Mouse (Mus musculus): ENCODE results near the gene Ptrh2. TPM values are rescaled to one million over a fixed set of nuclear protein-coding genes. Genes with fewer than 3 reads are reported as not detected.

The Ptrh2 gene
- total RNA-seq, 2 experiments from 2014 or later, result 7.0 to 7.2 TPM

DNA sequence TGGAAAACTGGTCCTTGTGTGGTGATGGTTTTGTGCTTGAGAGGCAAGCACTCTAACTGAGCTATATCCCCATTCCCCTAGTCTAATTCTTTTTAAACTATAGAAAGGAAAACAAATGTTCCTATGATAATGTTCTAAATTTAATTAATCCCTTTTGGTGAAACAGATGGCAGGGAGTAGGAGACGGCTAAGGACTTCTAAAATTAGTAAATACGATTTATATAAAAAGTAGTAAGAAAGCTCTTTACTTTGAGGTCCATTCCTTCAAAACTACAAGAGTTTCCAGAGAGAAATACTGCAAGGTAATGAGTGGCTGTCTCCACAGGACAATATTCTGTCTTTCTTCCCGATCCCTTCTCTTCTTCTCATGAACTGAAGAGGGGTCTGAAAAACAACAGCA is 19.4 kb upstream of the Ptrh2 start:
- intact Hi-C loops (cut with DNase I), result no loop called here
- no peak for DNase-seq

DNA sequence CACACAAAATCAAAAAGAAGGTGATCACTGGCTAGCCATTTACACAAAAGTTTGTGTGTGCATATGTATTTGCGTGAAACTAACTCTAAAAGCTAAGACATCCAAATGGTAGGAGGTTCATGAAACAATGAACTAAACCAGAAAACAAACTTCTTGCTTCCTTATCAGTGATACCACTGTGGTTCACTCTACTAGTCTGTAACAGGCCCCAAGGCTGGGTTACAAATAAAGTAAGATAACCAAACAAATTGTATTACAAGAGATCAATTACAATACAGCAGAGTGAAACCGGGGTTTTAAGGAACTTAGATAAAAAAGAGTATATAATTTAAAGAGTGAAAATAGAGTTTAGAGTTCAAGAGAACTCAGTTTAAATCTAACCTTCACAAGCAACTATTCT is 16.2 kb upstream of the Ptrh2 start:
- DNase-seq, result no peak
- intact Hi-C loops (cut with DNase I), result no loop called here

DNA sequence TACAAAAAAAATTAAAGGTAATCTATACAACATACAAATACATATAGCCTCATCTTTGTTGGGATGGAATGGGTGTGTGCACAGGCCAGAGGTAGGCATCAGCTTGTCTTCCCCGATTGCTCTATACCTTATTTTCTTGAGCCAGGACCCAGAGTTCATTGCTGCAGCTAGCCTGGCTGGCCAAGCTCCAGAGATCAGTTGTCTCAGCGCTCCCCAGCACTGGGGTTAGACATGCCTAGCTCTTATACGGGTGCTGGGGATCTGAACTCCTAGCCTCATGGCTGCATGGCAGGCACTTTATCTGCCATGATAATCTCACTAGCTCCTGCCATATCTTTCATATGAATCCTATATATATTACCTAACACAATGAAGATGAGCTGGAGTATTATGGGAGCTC is 15.6 kb upstream of the Ptrh2 start:
- no peak for DNase-seq
- intact Hi-C loops (cut with DNase I), result no loop called here

DNA sequence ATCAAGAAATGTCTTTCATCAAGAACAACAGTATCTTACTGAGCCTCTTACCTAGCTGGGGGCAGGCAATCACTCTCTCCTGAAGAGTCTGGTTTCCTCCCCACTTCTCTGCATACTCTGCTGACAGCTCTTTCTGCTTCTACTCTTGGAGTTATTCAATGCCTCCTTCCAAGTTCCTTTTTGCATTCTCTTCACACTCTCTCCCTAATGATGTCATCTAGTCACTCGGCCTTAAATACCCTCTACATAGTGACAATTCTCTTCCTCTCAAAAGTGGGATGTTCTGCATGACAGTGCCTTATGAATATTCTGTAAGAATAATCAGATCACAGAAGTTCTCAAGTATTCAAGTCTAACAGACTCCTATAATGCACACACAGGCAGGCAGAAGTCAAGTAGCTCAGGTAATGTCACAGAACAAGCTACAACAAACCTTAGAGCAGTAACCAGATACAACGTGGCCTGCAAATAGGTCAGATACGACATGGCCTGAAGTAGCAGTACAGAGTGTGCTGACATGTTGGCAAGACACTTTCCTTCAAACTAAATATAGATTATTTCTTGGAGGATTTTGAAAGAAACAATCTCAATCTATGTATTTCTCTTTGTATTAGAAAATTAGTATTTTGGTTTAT is 12.6 kb upstream of the Ptrh2 start:
- intact Hi-C loops (cut with DNase I), result no loop called here
- no peak for DNase-seq

DNA sequence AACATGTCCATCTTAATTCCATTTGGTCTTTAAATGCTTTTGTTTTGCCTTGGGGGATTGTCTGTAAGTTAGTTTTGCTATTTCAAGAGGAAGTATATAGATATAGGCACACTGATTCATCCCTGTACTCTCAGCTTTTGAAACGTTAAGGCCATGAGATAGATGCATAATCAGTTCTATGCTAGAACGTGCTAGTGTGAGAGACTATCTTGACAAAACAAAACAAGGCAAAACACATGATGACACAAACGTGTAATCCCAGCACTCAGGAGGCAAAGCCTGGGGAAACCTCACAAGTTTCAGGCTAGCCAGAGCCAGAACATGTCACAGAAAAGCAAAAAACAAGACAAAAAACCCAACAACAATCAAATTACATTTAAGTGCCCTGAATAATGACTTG is 11.0 kb upstream of the Ptrh2 start:
- DNase-seq, result no peak
- intact Hi-C loops (cut with DNase I), result no loop called here

DNA sequence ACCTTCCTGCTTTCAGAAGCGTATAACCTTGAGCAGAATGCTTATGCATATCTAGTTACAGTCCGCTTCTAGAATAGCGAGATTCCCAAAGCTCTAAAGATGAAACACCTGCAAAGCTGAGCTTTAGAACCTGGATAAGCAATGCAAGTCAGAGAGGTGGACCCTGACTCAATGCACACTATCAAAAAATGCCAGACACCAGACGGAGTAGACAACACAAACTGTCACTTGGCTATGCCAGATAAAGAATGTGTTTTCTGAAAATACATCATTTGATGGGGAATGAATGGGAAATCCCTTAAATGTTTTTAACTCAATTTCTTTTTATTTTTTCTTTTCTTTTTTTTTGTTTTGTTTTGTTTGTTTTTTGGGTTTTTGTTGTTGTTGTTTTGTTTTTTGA is 8.3 kb upstream of the Ptrh2 start:
- DNase-seq, result no peak
- intact Hi-C loops (cut with DNase I), result no loop called here

DNA sequence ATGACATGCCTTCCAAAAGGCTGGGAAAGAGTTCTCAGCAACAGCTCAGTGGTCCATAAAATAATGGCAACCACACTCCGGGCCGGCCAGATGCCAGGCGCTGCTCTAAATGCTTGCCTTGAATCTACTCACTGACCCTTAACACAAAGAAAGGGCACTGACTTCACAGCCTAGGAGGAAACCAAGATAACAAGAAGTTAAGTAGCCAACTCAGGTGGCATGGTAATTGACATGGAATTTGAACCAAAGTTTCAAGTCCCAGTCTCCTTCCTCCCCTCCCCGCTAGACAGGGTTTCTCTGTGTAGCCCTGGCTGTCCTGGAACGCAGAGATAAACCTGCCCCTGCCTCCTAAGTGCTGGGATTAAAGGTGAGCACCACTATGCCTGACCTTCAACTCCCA is 4.8 kb upstream of the Ptrh2 start:
- intact Hi-C loops (cut with DNase I), result no loop called here
- DNase-seq, result no peak

DNA sequence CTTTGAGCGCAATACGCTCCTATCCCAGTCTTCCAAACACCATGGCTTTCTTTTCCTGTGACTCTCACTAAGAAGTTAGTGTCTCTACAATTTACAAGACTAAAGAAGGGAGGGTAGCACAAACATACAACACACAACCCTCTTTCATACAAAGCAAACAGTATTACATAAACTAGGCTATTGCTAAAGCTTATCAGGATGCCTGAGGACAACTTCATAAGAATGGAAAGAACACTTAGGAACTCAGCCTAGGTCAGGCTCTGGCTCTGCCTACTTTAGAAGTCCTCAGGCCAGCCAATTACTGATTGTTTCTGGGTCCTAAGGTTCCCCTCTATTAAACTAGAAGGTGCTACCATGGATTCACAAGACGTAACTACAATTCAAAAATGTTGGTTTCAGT is 3.1 kb upstream of the Ptrh2 start:
- no peak for DNase-seq
- intact Hi-C loops (cut with DNase I), result no loop called here

DNA sequence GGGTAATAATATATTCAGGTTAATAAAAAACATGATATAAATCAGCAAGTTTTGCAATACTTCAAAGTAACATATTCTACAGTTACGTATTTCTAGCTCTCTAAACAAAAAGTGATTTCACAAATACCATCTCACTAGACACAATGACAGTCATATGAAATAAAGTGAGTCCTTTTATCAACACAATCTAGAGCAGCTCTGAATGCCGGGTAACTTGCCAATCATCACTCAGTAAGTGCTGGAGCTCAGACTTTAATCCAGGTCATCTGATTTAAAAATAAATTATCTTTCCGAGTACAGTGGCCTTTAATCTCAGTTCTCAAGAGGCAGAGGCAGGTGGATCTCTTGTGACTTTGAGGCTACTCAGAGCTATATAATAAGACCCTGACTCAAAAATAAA is 2.4 kb upstream of the Ptrh2 start:
- DNase-seq, result no peak
- intact Hi-C loops (cut with DNase I), result no loop called here

DNA sequence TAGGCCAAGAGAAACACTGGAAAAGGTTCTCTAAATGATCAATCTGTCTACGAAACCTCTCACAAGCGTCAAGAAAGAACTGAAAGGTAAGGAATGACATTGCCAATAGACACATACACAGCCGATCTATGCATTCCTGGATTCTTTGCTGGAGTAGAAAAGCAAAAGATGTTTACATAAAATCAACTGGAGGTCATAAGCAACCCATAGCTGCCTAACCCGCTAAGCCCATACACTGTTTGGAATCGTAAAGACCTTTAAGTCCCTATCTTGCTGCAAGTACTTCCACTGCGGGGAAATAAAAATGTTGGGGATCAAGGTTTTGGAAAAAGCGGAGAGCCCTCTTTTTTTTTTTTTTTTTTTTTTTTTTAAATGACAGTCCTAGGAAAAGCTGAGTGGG is 924 bp upstream of the Ptrh2 start:
- no peak for DNase-seq
- intact Hi-C loops (cut with DNase I), result no loop called here

DNA sequence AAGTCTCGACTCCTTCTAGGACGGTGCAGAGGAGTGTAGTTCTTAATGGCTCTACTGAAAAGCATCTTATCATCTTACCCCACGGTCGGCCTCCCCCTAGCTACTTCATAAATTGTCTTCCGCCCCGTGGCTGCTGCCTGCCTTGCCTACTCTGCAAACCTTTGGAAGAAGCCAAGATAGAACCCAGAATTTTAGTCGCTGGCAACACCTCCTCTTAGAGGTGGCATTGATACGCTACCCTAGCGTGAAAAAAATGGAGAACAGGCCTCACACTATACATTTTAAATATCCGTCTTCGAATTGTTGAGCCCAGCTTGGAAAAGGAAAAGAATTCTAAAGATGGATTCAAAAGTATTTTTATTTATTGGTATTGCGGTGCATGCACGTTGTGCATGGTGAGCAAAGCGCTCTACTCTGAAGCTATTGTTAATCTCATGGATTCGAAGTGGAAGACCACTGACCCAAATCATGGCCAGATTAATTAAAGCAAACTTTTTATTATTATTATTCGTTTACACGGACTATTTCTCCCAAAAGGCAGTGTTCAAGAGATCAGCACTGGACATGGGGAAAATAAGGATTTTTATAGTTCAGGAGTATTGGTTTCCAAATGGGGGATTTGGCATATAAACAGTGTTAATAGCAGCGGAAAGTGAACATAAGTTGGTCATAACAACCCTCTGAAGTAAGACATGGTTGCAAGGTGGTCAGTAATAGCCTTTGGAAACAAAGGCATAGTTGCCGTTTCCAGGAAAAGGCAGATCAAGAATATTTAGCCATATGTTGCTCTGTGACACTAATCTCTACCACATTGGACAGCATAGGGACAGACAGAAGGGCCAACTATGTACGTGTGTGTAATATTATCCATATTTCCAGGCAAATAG is 584 bp downstream of the Ptrh2 start:
- intact Hi-C loops (cut with DNase I), result loop anchor here (2.0 kb wide), 1 partner anchor 72 kb away; the partner anchor contains the start of gene Cltc
- DNase-seq, result no peak

DNA sequence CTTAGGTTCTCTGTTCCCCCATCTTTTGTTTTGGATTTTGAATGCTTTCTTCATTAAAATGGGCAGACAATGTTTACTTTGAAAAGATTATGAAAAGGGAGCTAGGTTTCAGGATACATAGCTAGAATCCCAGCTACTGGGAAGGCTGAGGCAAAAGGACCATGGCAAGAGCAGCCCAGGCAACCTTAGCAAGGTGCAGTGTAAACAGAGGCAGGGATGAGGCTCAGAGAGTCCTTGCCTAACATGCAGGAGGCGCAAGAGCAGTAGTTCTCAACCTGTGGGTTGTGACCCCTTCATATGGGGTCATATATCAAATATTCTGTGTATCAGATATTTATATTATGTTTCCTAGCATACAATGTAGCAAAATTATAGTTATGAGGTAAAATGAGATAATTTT is 1.6 kb downstream of the Ptrh2 start:
- no peak for DNase-seq
- intact Hi-C loops (cut with DNase I), result loop anchor here (2.0 kb wide), 1 partner anchor 71 kb away; the partner anchor contains the start of gene Cltc

DNA sequence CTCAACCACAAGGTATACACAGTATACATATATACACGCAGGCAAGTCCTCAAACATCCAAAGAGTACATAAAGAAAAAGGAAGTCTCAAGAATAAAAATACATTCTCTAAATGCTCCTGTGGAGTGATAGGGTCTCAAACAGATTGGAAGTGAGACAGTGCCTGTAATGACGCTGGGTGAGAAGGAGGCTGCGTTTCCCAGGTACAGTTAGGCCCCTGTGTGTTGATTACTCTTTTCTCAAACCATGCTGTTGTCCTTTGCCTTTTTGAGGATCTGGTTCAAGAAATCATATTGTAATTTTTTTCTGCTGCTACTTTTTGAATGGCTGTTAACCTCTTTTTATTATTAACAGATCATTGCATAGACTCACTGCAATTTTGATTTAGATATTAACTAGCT is 6.6 kb downstream of the Ptrh2 start:
- no peak for DNase-seq
- intact Hi-C loops (cut with DNase I), result loop anchor here (5.0 kb wide), 1 partner anchor 37 kb away; no protein-coding TSS in a partner anchor

DNA sequence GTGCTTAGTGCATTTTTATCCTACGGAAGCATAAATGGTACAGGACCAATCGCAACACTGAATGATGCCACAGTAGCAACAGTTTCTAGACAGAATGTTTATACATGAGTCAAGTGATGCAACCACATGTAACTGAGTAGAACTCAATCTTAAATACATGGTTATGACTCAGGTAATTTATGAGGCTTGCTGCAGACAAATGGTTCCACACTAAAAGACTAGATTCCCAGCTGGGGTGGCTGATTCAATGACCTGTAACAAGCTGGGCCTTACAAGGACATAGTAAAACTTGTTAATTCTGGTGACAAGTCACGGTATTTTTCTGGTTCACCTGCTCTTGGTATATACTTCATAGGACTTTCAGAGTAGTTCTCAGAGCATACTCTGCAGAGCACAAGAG is 7.7 kb downstream of the Ptrh2 start:
- DNase-seq, result no peak
- intact Hi-C loops (cut with DNase I), result loop anchor here (5.0 kb wide), 1 partner anchor 36 kb away; no protein-coding TSS in a partner anchor

DNA sequence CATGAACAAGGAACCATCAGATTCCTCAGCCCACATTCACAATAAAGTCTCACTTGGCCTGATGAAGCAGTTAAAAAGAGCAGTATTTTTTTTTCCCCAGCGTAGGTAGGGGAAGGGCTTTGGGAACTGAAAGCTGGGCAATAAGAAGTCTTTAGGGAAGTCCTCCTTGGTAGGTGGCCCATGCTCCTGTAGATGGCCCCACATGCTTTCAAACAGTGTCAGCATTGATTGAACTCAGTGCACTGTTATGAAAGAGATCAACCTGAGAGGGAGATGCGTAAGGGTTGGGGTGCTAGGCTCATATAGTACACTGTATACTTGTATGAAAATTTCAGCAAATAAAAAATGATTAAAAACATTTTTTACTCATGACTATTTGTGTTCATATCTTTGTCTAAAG is 8.2 kb downstream of the Ptrh2 start:
- intact Hi-C loops (cut with DNase I), result loop anchor here (5.0 kb wide), 1 partner anchor 35 kb away; no protein-coding TSS in a partner anchor
- DNase-seq, result no peak

DNA sequence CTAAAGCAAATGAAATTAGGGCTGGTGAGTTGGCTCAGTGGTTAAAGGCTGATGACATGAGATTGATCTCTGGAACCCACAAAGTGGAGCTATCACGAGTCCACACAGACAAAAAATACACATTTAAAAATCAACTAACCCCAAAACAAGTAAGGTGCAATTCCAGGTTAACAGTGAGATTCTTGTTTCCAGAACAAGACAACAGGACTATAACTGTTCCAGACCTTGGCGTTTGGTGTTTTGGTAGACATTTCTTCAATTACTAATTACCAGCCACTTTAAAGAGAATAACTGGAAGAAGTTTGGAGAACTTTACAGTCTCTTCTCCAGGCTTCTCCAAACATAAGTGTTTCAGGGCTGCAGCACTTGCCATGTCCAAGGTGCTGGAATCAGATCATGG is 8.8 kb downstream of the Ptrh2 start:
- no peak for DNase-seq
- intact Hi-C loops (cut with DNase I), result loop anchor here (5.0 kb wide), 1 partner anchor 35 kb away; no protein-coding TSS in a partner anchor

DNA sequence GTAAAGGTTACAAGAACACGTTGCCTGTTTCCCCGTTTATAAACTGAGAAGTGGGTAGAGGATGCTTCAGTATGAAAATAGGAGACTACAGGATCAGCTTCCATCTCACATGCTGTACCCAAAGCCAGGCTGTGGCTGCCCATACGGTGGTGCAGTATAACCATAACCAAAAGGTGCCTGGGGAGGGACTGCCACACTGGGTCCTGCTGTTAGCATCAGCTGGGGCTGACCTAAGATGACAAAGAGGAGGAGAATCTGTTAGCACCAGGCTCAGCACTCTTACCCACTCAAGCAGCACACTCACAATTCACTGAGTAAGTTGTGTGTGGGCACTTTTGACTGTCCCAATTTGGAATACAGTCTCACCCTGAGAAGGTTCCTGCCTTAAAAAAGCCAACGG is 11.7 kb downstream of the Ptrh2 start:
- intact Hi-C loops (cut with DNase I), result no loop called here

DNA sequence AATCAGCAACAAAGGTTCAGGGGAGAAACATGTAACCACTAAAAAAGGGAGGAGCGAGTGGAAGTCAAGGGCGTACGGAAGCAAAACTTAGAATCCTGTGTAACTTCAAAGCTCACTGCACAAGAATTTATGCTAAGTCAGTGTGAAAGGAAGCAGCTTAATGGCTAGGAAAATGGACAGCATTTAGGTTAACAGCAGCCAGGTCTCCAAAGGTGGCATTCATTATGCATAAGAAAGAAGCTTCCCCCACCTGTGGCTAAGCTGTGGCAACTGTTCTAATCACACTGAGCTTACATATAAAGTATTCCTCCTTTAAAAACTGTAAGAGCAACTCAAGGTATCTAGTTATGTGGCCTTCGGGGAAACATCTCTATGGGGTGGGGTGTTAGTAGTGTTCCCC is 17.4 kb downstream of the Ptrh2 start:
- intact Hi-C loops (cut with DNase I), result no loop called here
- no peak for DNase-seq

More for the DNA sequence above, 11.7 kb downstream of the Ptrh2 start:
- no peak for DNase-seq

DNA sequence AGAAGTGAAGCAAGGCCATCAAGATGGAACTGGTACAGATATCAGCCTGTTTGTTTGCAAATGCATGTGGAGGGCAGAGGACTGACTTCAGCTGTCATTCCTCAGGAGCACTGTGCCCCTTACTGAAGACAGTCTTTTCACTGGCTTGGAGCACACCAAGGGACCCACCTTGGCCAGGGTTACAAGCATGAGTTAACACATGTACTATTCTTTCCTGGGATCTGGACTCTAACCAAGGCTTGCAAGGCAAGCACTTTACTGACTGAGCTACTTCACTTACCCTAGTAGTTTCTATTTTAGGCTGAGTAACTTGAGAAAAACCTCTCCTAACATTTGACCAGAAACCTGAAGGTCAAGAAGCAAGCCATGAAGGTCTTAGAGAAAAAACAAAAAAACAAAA is 30.8 kb downstream of the Ptrh2 start:
- no peak for DNase-seq
- intact Hi-C loops (cut with DNase I), result no loop called here

DNA sequence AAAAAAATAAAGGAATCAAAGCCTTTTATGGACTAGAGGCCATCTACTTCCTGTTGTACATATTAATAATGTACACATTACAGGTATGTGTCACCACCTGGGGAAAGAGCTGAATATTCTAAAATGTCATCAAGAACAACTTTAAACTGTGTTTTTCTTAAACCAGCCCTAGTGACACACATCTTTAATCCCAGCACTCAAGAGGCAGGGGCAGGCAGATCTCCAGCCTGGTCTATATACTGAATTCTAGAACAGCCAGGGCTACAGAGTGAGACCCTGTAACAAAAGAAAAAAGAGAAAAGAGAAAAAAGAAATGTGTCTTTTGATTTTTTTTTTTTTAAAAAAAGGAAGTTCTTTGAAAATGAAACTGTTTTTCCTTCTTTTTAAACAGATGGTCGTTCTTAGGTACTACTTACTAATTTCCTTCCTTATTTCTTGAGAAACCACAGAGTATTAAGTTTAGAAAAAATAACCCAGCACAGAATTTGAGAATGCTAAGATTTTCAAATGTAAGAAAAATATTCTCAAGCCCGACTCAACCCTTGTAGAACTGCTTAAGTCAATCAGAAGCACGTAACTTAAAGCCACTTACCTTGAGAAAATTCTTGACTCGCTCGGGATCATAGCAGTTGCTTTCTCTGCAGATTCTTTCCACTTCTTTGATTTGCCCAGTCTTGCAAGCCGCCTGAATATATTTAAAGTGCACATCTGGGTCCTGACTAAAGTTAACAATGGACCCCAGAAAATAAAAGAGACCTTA is 33.7 kb downstream of the Ptrh2 start:
- intact Hi-C loops (cut with DNase I), result loop anchor here (2.0 kb wide), 1 partner anchor 13 kb away; no protein-coding TSS in a partner anchor
- DNase-seq, result no peak

DNA sequence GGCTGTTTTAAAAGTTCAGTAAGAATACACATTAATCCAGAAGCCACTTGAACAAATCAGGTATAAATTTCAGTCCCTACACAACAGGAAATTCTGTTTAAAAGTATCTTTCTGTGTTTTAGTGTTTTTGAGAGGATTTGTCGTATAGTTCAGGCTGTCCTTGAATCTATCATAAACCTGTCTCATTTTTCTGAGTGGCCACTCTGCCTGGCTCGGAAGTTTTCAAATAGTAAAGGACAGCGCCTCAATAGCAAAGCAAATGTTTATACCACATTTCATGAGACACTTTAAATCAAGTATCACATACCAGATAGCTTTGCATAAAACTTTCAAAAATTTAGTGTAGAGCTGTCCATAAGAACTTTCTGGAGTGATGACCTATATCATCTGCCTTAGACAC is 34.6 kb downstream of the Ptrh2 start:
- no peak for DNase-seq
- intact Hi-C loops (cut with DNase I), result loop anchor here (2.0 kb wide), 1 partner anchor 14 kb away; no protein-coding TSS in a partner anchor

All from heart, postnatal 14 days (tissue).